Mouse (Mus musculus): ENCODE data around the gene Tmem160.
A peak's percentile ranks its signal among the peaks of the same experiment; 100 is the strongest.

The Tmem160 gene

GRCm38 (mm10) chr7:16489948-16490347, 37.4 kb downstream of the Tmem160 start:
- peak; percentile 85 for DNase-seq (ENCODE audit: low read depth, low spot score)

DNA sequence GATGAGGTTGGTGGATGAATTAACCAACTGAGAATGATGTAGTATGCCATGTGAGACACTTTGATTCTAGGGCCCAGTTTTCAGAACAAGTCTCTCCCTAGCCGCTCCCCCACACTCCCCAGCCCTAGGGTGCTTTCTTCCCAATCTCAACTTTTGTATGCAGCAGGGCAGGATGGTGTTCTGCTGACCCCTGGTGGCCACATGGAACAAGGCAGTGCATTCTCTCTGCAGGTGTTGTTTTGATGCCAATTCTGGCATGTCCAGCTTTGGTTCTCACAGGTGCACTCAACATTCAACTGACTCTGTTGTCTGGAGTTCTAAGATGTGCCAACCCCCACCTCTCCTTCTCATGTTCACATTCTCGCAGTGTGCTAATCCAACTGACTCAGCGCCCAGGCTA, 39.2 kb downstream of the Tmem160 start:
- DNase-seq (ENCODE audit: low read depth, low spot score) = peak; percentile 80

GRCm38 (mm10) chr7:16492211-16492610, 39.6 kb downstream of the Tmem160 start:
- DNase-seq (ENCODE audit: low read depth, low spot score) = no peak

GRCm38 (mm10) chr7:16493361-16493760, 40.8 kb downstream of the Tmem160 start:
- DNase-seq (ENCODE audit: low read depth, low spot score) = peak; percentile 47

GRCm38 (mm10) chr7:16496260-16496659, 43.7 kb downstream of the Tmem160 start:
- no peak for DNase-seq (ENCODE audit: low read depth, low spot score)

DNA sequence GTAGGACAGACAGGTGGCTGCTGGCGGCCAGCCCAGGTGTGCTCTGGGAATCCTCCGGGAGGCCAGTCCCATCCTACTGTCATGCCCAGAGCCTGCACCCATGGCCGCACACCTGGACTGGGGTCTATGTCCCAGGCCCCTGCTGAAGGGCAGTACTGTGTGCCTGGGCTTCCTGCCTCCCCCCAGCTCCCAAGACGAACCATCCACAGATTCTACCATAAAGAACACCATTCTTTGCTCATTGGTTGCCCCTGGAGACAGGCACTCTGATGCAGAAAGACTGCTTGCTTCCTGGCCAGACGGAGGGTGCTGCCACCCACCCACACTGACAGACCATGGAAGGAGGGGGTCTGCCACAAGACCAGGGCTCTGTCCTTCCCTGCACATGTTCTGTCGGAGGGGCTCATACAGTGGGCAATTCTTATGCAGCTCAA, 47.1 kb downstream of the Tmem160 start:
- DNase-seq (ENCODE audit: low read depth, low spot score) = no peak

GRCm38 (mm10) chr7:16501571-16501970, 49.0 kb downstream of the Tmem160 start:
- DNase-seq (ENCODE audit: low read depth, low spot score) = no peak

GRCm38 (mm10) chr7:16504573-16505225, 52.1 kb downstream of the Tmem160 start:
- DNase-seq (ENCODE audit: low read depth, low spot score) = no peak
